Mouse (Mus musculus) CH12.LX (cell line): ENCODE measurements around the gene Tcl1b5. TPM values are rescaled to one million over a fixed set of nuclear protein-coding genes. Genes with fewer than 3 reads are reported as not detected.
"Not testable (repeated sequence)": the region's sequence is repeated elsewhere in the genome, so short reads cannot be mapped to it uniquely, and the experiment has no call there.

Experiments
- DNase-seq: peaks from one replicate; pipeline ENCODE4 v3.0.0-alpha.2; 2013; ENCODE audit errors: extremely low read depth
- H3K27ac ChIP-seq: 2 replicates; pipeline ENCODE4 v1.5.1; 2012; ENCODE audit warnings: low read depth, mild to moderate bottlenecking, control low read depth, moderate library complexity; ENCODE audit not compliant: insufficient read depth
- H3K27me3 ChIP-seq: replicated peaks from 2 replicates; pipeline ENCODE3; 2012; ENCODE audit warnings: inconsistent platforms
- H3K36me3 ChIP-seq, 2 experiments: replicated peaks in 1 of 2; 2 replicates each; pipeline versions ENCODE3 to v1.6.1; 2012; ENCODE audit warnings: inconsistent platforms in 1 of 2, low read length in 1 of 2, mild to moderate bottlenecking in 1 of 2, mixed read lengths in 1 of 2, moderate library complexity in 1 of 2; ENCODE audit not compliant: control insufficient read depth in 1 of 2, insufficient read depth in 1 of 2
- H3K4me1 ChIP-seq, 2 experiments: 2 replicates each; pipeline ENCODE4 v1.6.1; 2012; ENCODE audit warnings: inconsistent platforms in 1 of 2, moderate library complexity in 1 of 2; ENCODE audit not compliant: insufficient read depth in 2 of 2, control insufficient read depth in 1 of 2
- H3K4me2 ChIP-seq: 2 replicates; pipeline ENCODE4 v1.6.1; 2012; ENCODE audit warnings: low read depth, mild to moderate bottlenecking, control low read depth; ENCODE audit not compliant: poor library complexity, insufficient read depth, severe bottlenecking
- H3K4me3 ChIP-seq, 3 experiments: fragments of 150-350 bp in 1 of 3; sonication (generic) in 1 of 3; replicated peaks in 1 of 3; 2 replicates each; pipeline versions ENCODE3 to v1.5.1; 2011 to 2012; ENCODE audit warnings: low read depth in 2 of 3, low read length in 2 of 3, mild to moderate bottlenecking in 2 of 3, moderate library complexity in 2 of 3, control low read depth in 1 of 3, improper control_type of control experiment in 1 of 3, inconsistent platforms in 1 of 3, mixed read lengths in 1 of 3; ENCODE audit not compliant: poor library complexity in 1 of 3
- H3K79me2 ChIP-seq: replicated peaks from 2 replicates; pipeline ENCODE4 v1.6.1; 2012; ENCODE audit warnings: mild to moderate bottlenecking, moderate library complexity; ENCODE audit not compliant: control insufficient read depth, poor library complexity, insufficient read depth, severe bottlenecking; ENCODE audit errors: extremely low read depth
- H3K9ac ChIP-seq: 2 replicates; pipeline ENCODE4 v1.6.1; 2012; ENCODE audit warnings: low read depth, mild to moderate bottlenecking, control low read depth, moderate library complexity; ENCODE audit not compliant: insufficient read depth
- H3K9me3 ChIP-seq: replicated peaks from 2 replicates; pipeline ENCODE3; 2012; ENCODE audit warnings: low read length, inconsistent platforms, mixed read lengths
- MEF2A ChIP-seq: IDR thresholded peaks from 2 replicates; pipeline ENCODE4 v1.6.1; 2014; ENCODE audit warnings: low read depth, mild to moderate bottlenecking, inconsistent platforms, low read length, improper control_type of control experiment, borderline replicate concordance
- USF1 ChIP-seq: IDR thresholded peaks from 2 replicates; pipeline ENCODE4 v1.6.1; 2014; ENCODE audit warnings: low read depth, mild to moderate bottlenecking, inconsistent platforms, low read length, improper control_type of control experiment
- USF2 ChIP-seq: conservative IDR thresholded peaks from 2 replicates; pipeline ENCODE4 v1.6.1; 2011; ENCODE audit warnings: low read depth, low read length, improper control_type of control experiment
- ZKSCAN1 ChIP-seq: IDR thresholded peaks from 2 replicates; pipeline ENCODE4 v1.6.1; 2012; ENCODE audit warnings: low read depth, inconsistent platforms, low read length, improper control_type of control experiment, borderline replicate concordance
- dilution Hi-C: fragments of 300-500 bp; cut with MboI; formaldehyde crosslinking; loops from 2 replicates; pipeline ENCODE4 v1.14.3; 2020; ENCODE audit warnings: low sequenced_read_pairs; ENCODE audit not compliant: extremely low pct_unique_long_range_greater_than_20kb, extremely low pct_ligation_motif_present
- in situ Hi-C: fragments of 300-500 bp; cut with MboI; formaldehyde crosslinking; loops from 3 replicates; pipeline ENCODE4 v1.14.3; 2019; ENCODE audit warnings: low sequenced_read_pairs, low pct_ligation_motif_present, low pct_unique_long_range_greater_than_20kb, mixed read lengths
- polyA plus RNA-seq: library from polyadenylated mRNA; unstranded; fragments of >175 nt; gene quantifications from 2 replicates; pipeline ENCODE4 v1.2.1, GENCODE M21; 2012; ENCODE audit warnings: low read depth; ENCODE audit not compliant: insufficient read length
- total RNA-seq, 2 experiments: library from RNA; depleted of rRNA; stranded (reverse); fragments of 300-350 nt in 1 of 2; fragments of >200 nt in 1 of 2; gene quantifications; 2 replicates each; pipeline ENCODE4 v1.2.3; 2012 to 2014

Tcl1b5 gene
- total and polyA plus RNA-seq, 3 experiments: not detected

- dilution Hi-C loops, H3K9ac ChIP-seq, H3K79me2 ChIP-seq, H3K27ac ChIP-seq, DNase-seq, H3K36me3 ChIP-seq, H3K4me2 ChIP-seq, in situ Hi-C loops, H3K9me3 ChIP-seq, H3K4me1 ChIP-seq, H3K4me3 ChIP-seq: not testable (repeated sequence)
- H3K27me3 ChIP-seq: peaks cover 41% of the 10 kb centered on the region
Observed at GRCm38 (mm10) chr12:105134167-105134566, 42.0 kb upstream of the Tcl1b5 start.

- H3K9ac ChIP-seq, dilution Hi-C loops, H3K36me3 ChIP-seq, H3K27ac ChIP-seq, H3K9me3 ChIP-seq, H3K4me3 ChIP-seq, H3K4me2 ChIP-seq, DNase-seq, H3K4me1 ChIP-seq, in situ Hi-C loops, H3K79me2 ChIP-seq: not testable (repeated sequence)
- H3K27me3 ChIP-seq: peaks cover 39% of the 10 kb centered on the region
Observed at GRCm38 (mm10) chr12:105134826-105135225, 41.3 kb upstream of the Tcl1b5 start.

GRCm38 (mm10) chr12:105137729-105138128, 38.4 kb upstream of the Tcl1b5 start:
- H3K9me3 ChIP-seq, DNase-seq, H3K36me3 ChIP-seq, H3K27ac ChIP-seq, H3K4me3 ChIP-seq, H3K4me1 ChIP-seq, H3K79me2 ChIP-seq, dilution Hi-C loops, H3K4me2 ChIP-seq, in situ Hi-C loops, H3K9ac ChIP-seq: not testable (repeated sequence)
- H3K27me3 ChIP-seq: peaks cover 43% of the 10 kb centered on the region

GRCm38 (mm10) chr12:105143096-105143495, 33.0 kb upstream of the Tcl1b5 start:
- in situ Hi-C loops: no loop called here
- TF ChIP-seq USF1: no peak
- TF ChIP-seq USF2: no peak
- TF ChIP-seq ZKSCAN1: no peak
- TF ChIP-seq MEF2A: no peak
- no peak for DNase-seq
- Histone ChIP-seq H3K79me2 (no peaks in the 10 kb centered on the region), H3K27ac (no peak overlapping the region), H3K4me1 (no peaks in the 10 kb centered on the region), H3K4me2 (no peak overlapping the region), H3K4me3 (no peak overlapping the region), H3K27me3 (peaks cover 45% of the 10 kb centered on the region), H3K36me3 (no peaks in the 10 kb centered on the region), H3K9me3 (no peaks in the 10 kb centered on the region), H3K9ac (no peak overlapping the region)
- dilution Hi-C loops: no loop called here

GRCm38 (mm10) chr12:105144928-105145327, 31.2 kb upstream of the Tcl1b5 start:
- H3K4me2 ChIP-seq, H3K4me1 ChIP-seq, H3K36me3 ChIP-seq, dilution Hi-C loops, H3K9ac ChIP-seq, H3K79me2 ChIP-seq, DNase-seq, H3K9me3 ChIP-seq, in situ Hi-C loops, H3K4me3 ChIP-seq, H3K27ac ChIP-seq: not testable (repeated sequence)
- peaks cover 42% of the 10 kb centered on the region for H3K27me3 ChIP-seq
